Mouse (Mus musculus): ENCODE data around the gene Bckdha.

DNA sequence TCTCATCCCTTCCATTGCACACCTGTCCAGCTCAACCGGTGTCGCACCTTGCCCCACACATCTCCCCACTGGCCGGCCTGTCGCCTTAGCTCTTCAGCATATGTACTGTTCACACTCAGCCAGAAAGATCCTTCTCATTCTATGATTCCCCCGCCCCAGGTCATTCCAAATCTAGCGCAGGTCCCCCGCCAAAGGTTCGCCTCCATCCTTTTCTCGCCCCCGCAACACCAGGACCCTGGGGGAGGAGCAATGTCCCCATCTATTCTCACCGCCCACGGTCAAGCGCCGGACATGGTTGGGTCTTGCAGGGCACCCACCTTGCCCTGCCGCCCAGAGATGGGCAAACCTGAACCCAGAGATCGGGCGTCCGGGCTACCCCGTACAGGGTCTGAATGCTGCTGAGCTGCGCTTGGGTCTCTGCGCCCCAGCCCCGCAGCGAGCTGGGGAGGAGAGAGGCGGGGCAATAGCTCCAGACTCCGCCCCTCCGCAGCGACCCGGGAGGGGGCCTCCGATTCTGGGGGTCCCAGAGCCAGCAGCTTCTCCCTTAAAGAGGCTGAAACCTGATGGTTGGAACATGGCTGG lies 16.0 kb upstream of the Bckdha start, which contains the start of gene Tmem91:
- no peak for TF ChIP-seq CTCF (IDR thresholded peaks at IDR 0.05; ENCODE audit: extremely low read depth, insufficient read depth, insufficient read length, insufficient replicate concordance)
- TF ChIP-seq POLR2A (IDR thresholded peaks at IDR 0.05; ENCODE audit: low read depth, low read length): no peak

All from spleen, adult 2 months (tissue).